Mouse (Mus musculus): Measurements from ENCODE around the gene Alox5. TPM values are rescaled to one million over a fixed set of nuclear protein-coding genes. Genes with fewer than 3 reads are reported as not detected.

Alox5 gene
- polyA plus RNA-seq, 1 experiment from 2014 or later = 1.6 TPM

DNA sequence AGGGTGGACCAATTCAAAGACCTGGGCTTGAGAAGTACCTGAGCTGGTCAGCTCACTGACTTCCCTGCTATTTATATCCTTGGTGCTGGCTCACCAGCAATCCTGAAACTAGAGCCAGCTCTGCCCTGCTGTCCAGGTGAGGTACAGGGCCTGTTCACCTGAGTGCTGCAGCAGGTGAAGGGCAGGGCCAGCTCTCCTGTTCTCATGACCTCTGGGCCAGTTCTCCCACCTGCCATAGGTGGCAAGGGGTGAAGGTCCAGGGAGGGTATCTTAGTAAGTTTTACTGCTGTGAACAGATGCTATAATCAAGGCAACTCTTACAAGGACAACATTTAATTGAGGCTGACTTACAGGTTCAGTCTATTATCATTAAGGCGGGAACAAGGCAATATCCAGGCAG is 91.2 kb downstream of the Alox5 start:
- no peaks in the 10 kb centered on the region for H3K9me3 ChIP-seq (ENCODE audit: control insufficient read depth, low read length)
- no peak overlapping the region for H3K4me3 ChIP-seq (ENCODE audit: low read depth, low read length)
- H3K27me3 ChIP-seq (ENCODE audit: control insufficient read depth, insufficient read depth, low read length) = no peaks in the 10 kb centered on the region
- ATAC-seq (ENCODE audit: low FRiP score) = no peak
- H3K27ac ChIP-seq (ENCODE audit: low read depth, low read length) = no peak overlapping the region
- H3K4me1 ChIP-seq (ENCODE audit: control insufficient read depth, insufficient read depth, low read length) = no peaks in the 10 kb centered on the region
- H3K4me2 ChIP-seq = no peak overlapping the region
- no peak for DNase-seq (ENCODE audit: low spot score, missing footprints)
- WGBS = 100% methylated on average over 1 of the region's 1 CpGs
- H3K36me3 ChIP-seq (ENCODE audit: control insufficient read depth, insufficient read depth, low read length) = no peaks in the 10 kb centered on the region
- no peak overlapping the region for H3K9ac ChIP-seq (ENCODE audit: low read length)

DNA sequence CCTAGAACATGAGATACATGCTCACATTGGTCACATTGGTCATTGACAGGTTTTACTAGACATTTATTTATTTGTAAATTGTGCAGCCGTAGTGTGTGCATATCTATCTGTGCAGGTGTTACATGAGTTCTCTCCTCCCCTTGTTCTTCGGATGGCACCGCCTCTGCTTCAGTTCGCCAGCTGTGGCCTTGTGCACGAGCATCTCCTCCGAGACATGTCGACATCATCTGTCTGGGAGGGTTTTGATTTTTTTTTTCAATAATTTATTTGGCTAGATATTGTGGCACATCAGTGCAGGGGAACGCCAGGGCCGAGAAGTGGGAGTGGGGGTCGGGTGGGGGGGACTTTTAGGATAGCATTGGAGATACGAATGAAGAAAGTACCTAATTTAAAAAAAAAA is 93.0 kb downstream of the Alox5 start:
- Histone ChIP-seq H3K4me3 (ENCODE audit: low read depth, low read length) (no peak overlapping the region), H3K4me2 (no peak overlapping the region), H3K27me3 (ENCODE audit: control insufficient read depth, insufficient read depth, low read length) (no peaks in the 10 kb centered on the region), H3K9me3 (ENCODE audit: control insufficient read depth, low read length) (no peaks in the 10 kb centered on the region), H3K27ac (ENCODE audit: low read depth, low read length) (no peak overlapping the region), H3K9ac (ENCODE audit: low read length) (no peak overlapping the region), H3K36me3 (ENCODE audit: control insufficient read depth, insufficient read depth, low read length) (no peaks in the 10 kb centered on the region), H3K4me1 (ENCODE audit: control insufficient read depth, insufficient read depth, low read length) (no peaks in the 10 kb centered on the region)
- WGBS = 89% methylated on average over 11 of the region's 11 CpGs
- ATAC-seq (ENCODE audit: low FRiP score) = no peak
- no peak for DNase-seq (ENCODE audit: low spot score, missing footprints)

- 92% methylated on average over 4 of the region's 4 CpGs for WGBS
- DNase-seq (ENCODE audit: low spot score, missing footprints) = no peak
- no peak for ATAC-seq (ENCODE audit: low FRiP score)
- Histone ChIP-seq H3K9ac (ENCODE audit: low read length) (no peak overlapping the region), H3K36me3 (ENCODE audit: control insufficient read depth, insufficient read depth, low read length) (no peaks in the 10 kb centered on the region), H3K27ac (ENCODE audit: low read depth, low read length) (no peak overlapping the region), H3K4me3 (ENCODE audit: low read depth, low read length) (no peak overlapping the region), H3K9me3 (ENCODE audit: control insufficient read depth, low read length) (no peaks in the 10 kb centered on the region), H3K27me3 (ENCODE audit: control insufficient read depth, insufficient read depth, low read length) (no peaks in the 10 kb centered on the region), H3K4me2 (no peak overlapping the region), H3K4me1 (ENCODE audit: control insufficient read depth, insufficient read depth, low read length) (no peaks in the 10 kb centered on the region)
Measured at GRCm38 (mm10) chr6:116361993-116362392, 99.0 kb downstream of the Alox5 start.

DNA sequence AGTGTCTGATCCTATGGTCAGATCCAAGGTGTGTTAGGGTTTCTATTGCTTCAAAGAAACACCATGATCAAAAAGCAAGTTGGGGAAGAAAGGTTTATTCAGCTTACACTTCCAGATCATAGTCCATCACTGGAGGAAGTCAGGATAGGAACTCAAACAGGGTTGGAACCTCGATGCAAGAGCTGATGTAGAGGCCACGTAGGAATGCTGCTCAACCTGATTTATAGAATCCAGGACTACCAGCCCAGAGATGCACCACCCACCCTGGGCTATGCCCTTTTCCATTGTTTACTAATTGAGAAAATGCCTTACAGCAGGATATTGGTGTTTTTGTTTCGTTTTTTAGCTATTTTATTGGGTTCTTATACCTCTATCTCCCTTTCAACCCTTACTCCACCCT is 99.5 kb downstream of the Alox5 start:
- Histone ChIP-seq H3K4me1 (ENCODE audit: control insufficient read depth, insufficient read depth, low read length) (no peaks in the 10 kb centered on the region), H3K36me3 (ENCODE audit: control insufficient read depth, insufficient read depth, low read length) (no peaks in the 10 kb centered on the region), H3K27ac (ENCODE audit: low read depth, low read length) (no peak overlapping the region), H3K27me3 (ENCODE audit: control insufficient read depth, insufficient read depth, low read length) (no peaks in the 10 kb centered on the region), H3K4me3 (ENCODE audit: low read depth, low read length) (no peak overlapping the region), H3K4me2 (no peak overlapping the region), H3K9ac (ENCODE audit: low read length) (no peak overlapping the region), H3K9me3 (ENCODE audit: control insufficient read depth, low read length) (no peaks in the 10 kb centered on the region)
- ATAC-seq (ENCODE audit: low FRiP score) = no peak
- WGBS = 85% methylated on average over 3 of the region's 3 CpGs
- DNase-seq (ENCODE audit: low spot score, missing footprints) = no peak

Other genes starting within 250 kb of the Alox5 start
- 13.3 and 14.3 TPM in 2 replicates for gene Zfand4, start 197.0 kb downstream of the Alox5 start, polyA plus RNA-seq (2014; fragmentation: Nextera tagmentation; extraction: Ambion mirVana)
- 35.3 and 37.4 TPM in 2 replicates for gene March8, start 123.2 kb downstream of the Alox5 start, polyA plus RNA-seq (2014; fragmentation: Nextera tagmentation; extraction: Ambion mirVana)
- not detected in 2 replicates for gene Olfr211, start 27.9 kb upstream of the Alox5 start, polyA plus RNA-seq (2014; fragmentation: Nextera tagmentation; extraction: Ambion mirVana)
- 0.04 TPM in 1 of 2 replicates, not detected in the other for gene Olfr212, start 45.3 kb upstream of the Alox5 start, polyA plus RNA-seq (2014; fragmentation: Nextera tagmentation; extraction: Ambion mirVana)
- gene Olfr213, start 77.3 kb upstream of the Alox5 start, polyA plus RNA-seq (2014; fragmentation: Nextera tagmentation; extraction: Ambion mirVana) = not detected in 2 replicates
- gene Gm5580, start 90.0 kb upstream of the Alox5 start, polyA plus RNA-seq (2014; fragmentation: Nextera tagmentation; extraction: Ambion mirVana) = 0.45 and 0.68 TPM in 2 replicates
- gene Olfr214, start 93.1 kb upstream of the Alox5 start, polyA plus RNA-seq (2014; fragmentation: Nextera tagmentation; extraction: Ambion mirVana) = not detected in 2 replicates
- not detected in 2 replicates for gene Olfr215, start 123.0 kb upstream of the Alox5 start, polyA plus RNA-seq (2014; fragmentation: Nextera tagmentation; extraction: Ambion mirVana)
- 369 and 397 TPM in 2 replicates for gene Zfp422, start 167.8 kb upstream of the Alox5 start, polyA plus RNA-seq (2014; fragmentation: Nextera tagmentation; extraction: Ambion mirVana)
- 6.5 and 6.8 TPM in 2 replicates for gene Depp1, start 189.4 kb upstream of the Alox5 start, polyA plus RNA-seq (2014; fragmentation: Nextera tagmentation; extraction: Ambion mirVana)
- 41.2 and 42.6 TPM in 2 replicates for gene Rassf4, start 212.8 kb upstream of the Alox5 start, polyA plus RNA-seq (2014; fragmentation: Nextera tagmentation; extraction: Ambion mirVana)